Mouse (Mus musculus) urinary bladder, postnatal 36 days (tissue): ENCODE data around the gene Pip5k1b.
A peak's percentile ranks its signal among the peaks of the same experiment; 100 is the strongest.

Source experiments
- DNase-seq, 2 experiments: peaks; one replicate each; pipeline ENCODE4 v3.0.0; 2022; ENCODE audit warnings: low spot score in 2 of 2, mixed read lengths in 1 of 2

Pip5k1b gene

GRCm38 (mm10) chr19:24307271-24308221, 248.1 kb downstream of the Pip5k1b start:
- no peak for DNase-seq

DNA sequence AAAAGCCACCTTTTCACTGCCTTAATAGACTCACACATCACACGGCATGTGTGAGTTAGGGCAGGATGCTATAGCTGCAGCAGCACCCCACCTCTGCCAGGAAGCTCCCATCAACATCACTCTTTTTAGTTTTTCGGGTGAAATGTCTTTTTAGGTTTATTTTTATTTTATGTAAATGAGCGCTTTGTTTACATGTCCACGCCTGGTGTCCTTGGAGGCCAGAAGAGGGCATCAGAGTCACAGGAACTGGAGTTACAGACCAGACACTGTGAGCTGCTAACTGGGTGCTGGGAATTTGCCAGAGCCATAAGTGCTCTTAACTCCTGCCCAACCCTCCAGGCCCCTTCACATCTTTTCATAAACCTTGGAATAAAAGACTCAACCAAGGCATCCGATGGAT, 249.3 kb downstream of the Pip5k1b start:
- no peak for DNase-seq

GRCm38 (mm10) chr19:24302198-24302597, 253.5 kb downstream of the Pip5k1b start:
- no peak for DNase-seq

GRCm38 (mm10) chr19:24301768-24302148, 253.9 kb downstream of the Pip5k1b start:
- no peak for DNase-seq

GRCm38 (mm10) chr19:24300994-24301767, 254.5 kb downstream of the Pip5k1b start:
- DNase-seq = peak; percentile 12 to 42

- no peak for DNase-seq
Observed at GRCm38 (mm10) chr19:24293537-24293936, 262.1 kb downstream of the Pip5k1b start.

GRCm38 (mm10) chr19:24284187-24284586, 271.5 kb downstream of the Pip5k1b start:
- DNase-seq = peak; percentile 10 to 25

GRCm38 (mm10) chr19:24281288-24281980, 274.2 kb downstream of the Pip5k1b start:
- DNase-seq = no peak

DNA sequence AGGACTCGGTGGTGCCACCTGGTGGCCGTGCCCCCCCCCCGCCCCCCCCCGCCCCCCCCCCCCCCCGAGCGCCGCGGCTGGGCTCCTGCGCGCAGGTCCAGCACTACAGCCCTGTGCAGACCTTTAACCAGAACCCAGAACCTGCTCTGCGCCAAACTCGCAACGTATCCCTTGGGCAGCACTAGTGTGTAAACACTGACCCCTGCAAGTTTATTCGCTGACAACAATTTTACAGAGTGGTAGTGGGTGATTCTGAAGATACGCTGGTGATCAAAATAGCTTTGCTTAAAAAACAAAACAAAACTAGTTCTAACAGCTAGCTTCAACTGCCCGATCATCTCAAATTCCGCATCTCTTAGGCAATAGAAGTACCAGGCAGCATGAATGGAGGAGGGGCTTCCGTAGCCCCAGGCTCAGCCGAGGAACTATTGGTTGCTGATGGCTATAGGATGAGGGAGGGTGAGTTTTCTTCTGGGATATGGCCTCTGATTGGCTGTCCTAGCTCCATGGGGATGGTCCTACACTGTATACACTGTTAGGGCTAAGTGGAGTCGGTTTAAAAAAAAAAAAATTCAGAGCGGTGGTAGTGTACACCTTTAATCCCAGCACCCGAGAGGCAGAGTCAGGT, 275.0 kb downstream of the Pip5k1b start, which contains the start of gene Fxn:
Gene Fxn (minus strand): TSS at position 5 of the 628 bp plus-strand sequence.
- DNase-seq = no peak

GRCm38 (mm10) chr19:24279706-24280600, 275.7 kb downstream of the Pip5k1b start:
- DNase-seq = peak; percentile 74 to 75

DNA sequence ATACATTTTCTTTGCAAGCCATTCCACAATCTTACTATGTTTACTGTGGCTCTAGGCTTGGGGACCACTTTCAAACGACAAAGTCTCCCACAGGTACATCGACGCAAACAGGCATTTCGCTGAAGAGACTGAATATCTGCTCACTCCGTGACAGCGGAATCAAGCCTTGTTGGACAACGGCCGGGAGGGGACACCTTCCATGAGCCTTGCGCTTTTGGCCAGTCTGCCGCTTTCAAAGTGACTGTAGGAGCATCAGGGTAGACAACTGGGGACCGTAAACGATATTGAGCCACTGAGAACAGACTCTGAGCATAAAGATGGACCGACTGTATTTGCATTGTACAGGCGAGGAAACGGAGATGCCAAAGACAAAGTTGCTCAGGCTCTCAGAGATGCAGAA, 276.8 kb downstream of the Pip5k1b start:
- DNase-seq = no peak

GRCm38 (mm10) chr19:24274281-24274680, 281.4 kb downstream of the Pip5k1b start:
- DNase-seq = no peak

DNA sequence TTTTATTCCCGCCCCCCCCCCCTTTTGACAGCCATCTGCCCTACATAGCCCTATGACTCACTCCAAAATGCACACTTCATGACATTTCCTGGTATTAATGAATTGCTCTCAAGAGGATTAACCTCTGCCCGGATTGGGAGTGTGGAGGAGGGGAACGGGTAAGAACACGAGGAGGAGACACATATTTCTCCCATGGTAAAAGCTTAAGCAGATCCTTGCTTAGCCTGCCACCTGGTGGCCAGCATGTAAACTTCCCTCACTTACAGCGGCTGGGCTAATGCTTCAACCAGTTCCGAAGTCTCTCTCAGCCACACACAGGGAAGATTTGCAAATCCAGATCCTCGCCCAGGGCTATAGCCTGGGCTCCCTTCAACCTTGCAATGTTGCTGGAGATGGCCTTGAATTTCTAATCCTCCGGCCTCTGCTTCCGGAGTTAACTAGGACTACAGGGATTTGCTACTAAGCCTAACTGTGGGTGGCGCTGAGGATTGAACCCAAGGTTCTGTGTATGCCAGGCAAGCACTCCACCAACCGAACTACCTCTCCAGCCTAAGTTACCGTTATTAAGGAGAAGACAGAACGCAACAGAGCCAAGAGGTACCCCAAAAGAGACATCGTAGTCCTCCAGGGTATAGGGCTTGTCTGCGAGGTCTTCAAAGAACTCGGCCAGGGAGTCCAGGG, 283.8 kb downstream of the Pip5k1b start:
- peak; percentile 78 to 87 for DNase-seq

DNA sequence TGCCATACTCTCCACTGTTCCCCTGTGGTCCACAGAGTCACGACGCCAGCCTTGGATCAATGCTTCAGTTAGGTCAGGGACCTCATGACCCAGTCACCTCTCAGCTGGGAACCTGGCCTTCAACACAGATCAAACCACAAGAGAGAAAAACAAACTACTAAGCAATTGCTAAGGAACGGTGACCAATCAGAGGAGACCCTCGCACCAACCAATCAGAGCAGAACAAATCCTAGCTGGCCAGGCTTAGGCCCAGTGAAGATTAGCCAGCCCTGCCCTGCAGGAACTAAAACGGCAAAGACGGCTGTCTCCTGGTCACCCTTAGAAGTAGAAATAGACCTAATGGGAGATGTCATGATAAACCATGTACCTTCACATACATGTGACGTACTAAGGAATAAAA, 284.3 kb downstream of the Pip5k1b start:
- DNase-seq = peak in 1 of 2 experiments; percentile 40

DNA sequence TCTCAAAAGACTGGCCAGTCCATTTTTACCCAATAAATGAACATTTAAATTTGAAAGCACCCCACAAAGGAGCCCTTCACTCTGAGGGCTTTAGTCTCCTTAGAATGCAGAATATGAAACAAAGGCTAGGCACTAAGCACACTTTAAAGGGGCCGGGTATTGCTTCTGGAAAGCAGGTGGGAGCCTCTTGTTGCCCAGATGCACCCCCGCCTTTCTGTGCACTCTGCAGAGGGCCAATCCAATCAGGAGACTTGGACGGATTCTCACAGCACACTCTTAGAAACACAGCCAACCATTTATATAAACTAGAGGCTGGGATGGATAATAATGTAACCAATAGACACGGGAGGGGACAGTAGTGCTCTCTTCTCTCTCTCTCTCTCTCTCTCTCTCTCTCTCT, 287.1 kb downstream of the Pip5k1b start:
- DNase-seq = no peak

- DNase-seq = no peak
Observed at GRCm38 (mm10) chr19:24266046-24266830, 289.4 kb downstream of the Pip5k1b start.

- peak; percentile 74 to 77 for DNase-seq
Observed at GRCm38 (mm10) chr19:24264991-24265390, 290.7 kb downstream of the Pip5k1b start.

DNA sequence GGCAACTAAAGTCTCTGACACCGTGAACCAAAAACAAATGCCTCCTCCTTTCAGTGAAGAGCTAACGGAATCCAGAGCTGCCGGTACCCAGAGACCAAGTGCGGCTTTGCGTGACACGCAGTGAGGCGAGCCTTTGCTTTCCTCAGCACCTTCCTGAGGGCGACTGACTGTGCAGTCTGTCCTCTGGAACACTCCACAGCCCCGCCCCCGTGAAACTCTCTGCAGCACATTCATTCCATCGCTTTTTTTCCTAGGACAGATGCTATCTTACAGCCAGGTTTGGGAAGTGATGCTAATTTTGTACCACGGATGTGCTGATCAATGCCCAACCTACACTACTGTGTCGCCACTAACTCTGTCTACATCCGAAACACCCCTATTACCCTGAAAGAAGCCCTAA, 292.9 kb downstream of the Pip5k1b start:
- DNase-seq = no peak
